Mouse (Mus musculus) myocyte (in vitro differentiated cells): ENCODE data around the gene Serpinb9. TPM values are rescaled to one million over a fixed set of nuclear protein-coding genes. Genes with fewer than 3 reads are reported as not detected.
"Not testable (repeated sequence)": the region's sequence is repeated elsewhere in the genome, so short reads cannot be mapped to it uniquely, and the experiment has no call there.

Experiments used
- H3K27me3 ChIP-seq: one replicate; pipeline ENCODE4 v1.6.1; 2011; ENCODE audit not compliant: control insufficient read depth, insufficient read depth, insufficient read length
- H3K36me3 ChIP-seq: one replicate; pipeline ENCODE4 v1.6.1; 2011; ENCODE audit not compliant: control insufficient read depth, insufficient read depth
- H3K4me2 ChIP-seq: one replicate; pipeline ENCODE4 v1.6.1; 2011; ENCODE audit warnings: low read depth, control low read depth
- H3K4me3 ChIP-seq: one replicate; pipeline ENCODE4 v1.5.1; 2011; ENCODE audit warnings: mild to moderate bottlenecking, control low read depth, moderate library complexity
- H3K79me2 ChIP-seq: one replicate; pipeline ENCODE4 v1.6.1; 2011; ENCODE audit not compliant: control insufficient read depth, insufficient read depth
- H3ac ChIP-seq: one replicate; pipeline ENCODE4 v1.6.1; 2011; ENCODE audit not compliant: control insufficient read depth, insufficient read length
- CEBPB ChIP-seq: IDR thresholded peaks from 2 replicates; pipeline ENCODE4 v1.6.1; 2011; ENCODE audit warnings: mild to moderate bottlenecking, moderate library complexity; ENCODE audit not compliant: poor library complexity, insufficient read depth, severe bottlenecking
- E2F4 ChIP-seq: IDR thresholded peaks from one replicate; pipeline ENCODE4 v1.6.1; 2011; ENCODE audit warnings: mild to moderate bottlenecking, control low read depth, moderate library complexity; ENCODE audit not compliant: insufficient read depth
- MAX ChIP-seq: IDR thresholded peaks from one replicate; pipeline ENCODE4 v1.6.1; 2011; ENCODE audit warnings: low read depth, mild to moderate bottlenecking, control low read depth
- MYOD1 ChIP-seq, 3 experiments: IDR thresholded peaks; one replicate each; pipeline ENCODE4 v1.6.1; 2011; ENCODE audit warnings: control low read depth in 2 of 3, low read depth in 2 of 3, mild to moderate bottlenecking in 2 of 3, moderate library complexity in 1 of 3; ENCODE audit not compliant: insufficient read length in 2 of 3, control insufficient read depth in 1 of 3
- MYOG ChIP-seq, 3 experiments: IDR thresholded peaks; one replicate each; pipeline ENCODE4 v1.6.1; 2011; ENCODE audit warnings: control low read depth in 2 of 3, low read depth in 2 of 3, mild to moderate bottlenecking in 2 of 3; ENCODE audit not compliant: insufficient read length in 2 of 3, control insufficient read depth in 1 of 3, insufficient read depth in 1 of 3
- POLR2A ChIP-seq: IDR thresholded peaks from one replicate; pipeline ENCODE4 v1.6.1; 2011; ENCODE audit warnings: low read depth, mild to moderate bottlenecking, control low read depth, moderate library complexity; ENCODE audit not compliant: insufficient read length
- POLR2AphosphoS2 ChIP-seq: IDR thresholded peaks from one replicate; pipeline ENCODE4 v1.6.1; 2011; ENCODE audit warnings: low read depth, control low read depth; ENCODE audit not compliant: insufficient read length
- REST ChIP-seq: IDR thresholded peaks from one replicate; pipeline ENCODE4 v1.6.1; 2011; ENCODE audit warnings: mild to moderate bottlenecking, control low read depth, moderate library complexity; ENCODE audit not compliant: insufficient read depth, insufficient read length
- SRF ChIP-seq: IDR thresholded peaks from one replicate; pipeline ENCODE4 v1.6.1; 2011; ENCODE audit warnings: low read depth; ENCODE audit not compliant: control insufficient read depth, insufficient read length
- TCF12 ChIP-seq: IDR thresholded peaks from one replicate; pipeline ENCODE4 v1.6.1; 2011; ENCODE audit warnings: mild to moderate bottlenecking, control low read depth; ENCODE audit not compliant: poor library complexity, insufficient read depth, severe bottlenecking
- TCF3 ChIP-seq: IDR thresholded peaks from one replicate; pipeline ENCODE4 v1.6.1; 2011; ENCODE audit warnings: low read depth, control low read depth; ENCODE audit not compliant: insufficient read length
- USF1 ChIP-seq: IDR thresholded peaks from one replicate; pipeline ENCODE4 v1.6.1; 2011; ENCODE audit warnings: low read depth, mild to moderate bottlenecking, control low read depth, moderate library complexity
- polyA plus RNA-seq: library from polyadenylated mRNA; unstranded; fragments of >200 nt; fragmentation: generic; extraction: Trizol; gene quantifications from one replicate; pipeline ENCODE4 v1.2.1, GENCODE M21; 2012; ENCODE audit warnings: missing spikeins

Gene Serpinb9
- 7.2 TPM for polyA plus RNA-seq

DNA sequence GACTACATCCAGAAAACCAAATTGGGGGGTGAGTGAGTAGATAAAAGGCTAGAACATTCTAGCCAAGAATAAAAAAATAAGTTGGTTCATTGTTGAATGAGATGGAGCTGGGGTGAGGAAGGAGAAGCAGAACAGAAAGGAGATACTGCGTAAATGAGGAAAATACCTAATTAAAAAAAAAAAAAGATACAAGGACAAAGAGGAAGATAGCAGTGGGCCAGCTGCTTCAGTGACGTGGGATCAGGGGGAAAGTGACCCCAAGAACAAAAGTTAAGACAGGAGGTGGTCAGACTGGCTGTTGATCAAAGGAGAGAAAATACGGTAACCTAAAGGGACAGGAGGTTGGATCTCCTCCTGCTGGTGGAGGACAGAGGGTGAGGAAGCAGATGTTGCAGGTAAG, at the start of gene Serpinb9:
Serpinb9 (plus strand) TSS at position 301 of the 400 bp plus-strand sequence.
- Histone ChIP-seq H3K79me2 (no peaks in the 10 kb centered on the region), H3ac (no peak within 1 kb of the TSS), H3K36me3 (no peaks in the 10 kb centered on the region), H3K27me3 (no peaks in the 10 kb centered on the region), H3K4me2 (peak within 1 kb of the TSS; percentile 90), H3K4me3 (peak within 1 kb of the TSS; percentile 24)
- TF ChIP-seq TCF12 (no peak), USF1 (no peak), REST (no peak), TCF3 (no peak), POLR2A (no peak), SRF (no peak), E2F4 (no peak), MYOD1 (IDR thresholded peaks at IDR 0.05; ENCODE audit: control insufficient read depth in 1 of 3, insufficient read length in 2 of 3, low read depth in 2 of 3) (no peak), CEBPB (no peak), MYOG (IDR thresholded peaks at IDR 0.05; ENCODE audit: control insufficient read depth in 1 of 3, insufficient read depth in 1 of 3, insufficient read length in 2 of 3, low read depth in 2 of 3) (no peak), POLR2AphosphoS2 (no peak)

DNA sequence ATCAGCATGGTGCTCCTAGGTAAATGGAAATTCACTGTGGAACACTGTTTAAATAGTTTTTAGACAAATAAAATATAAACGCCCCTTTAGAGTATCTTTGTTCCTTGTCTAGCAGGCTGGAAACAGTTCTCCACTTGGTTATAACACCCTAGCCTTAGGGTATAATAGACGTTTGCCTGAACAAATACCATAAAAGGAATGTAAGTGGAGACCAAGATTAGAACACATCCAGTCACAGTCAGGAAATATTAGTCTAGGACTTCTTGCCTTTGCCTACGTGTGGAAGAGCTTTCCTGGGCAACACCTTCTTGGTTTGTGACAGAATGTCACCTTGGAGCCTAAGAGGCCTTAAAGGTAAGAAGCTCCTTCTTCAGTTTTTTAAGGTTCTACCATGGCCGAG, 46.5 kb upstream of the Serpinb9 start:
- Histone ChIP-seq H3K36me3 (no peaks in the 10 kb centered on the region), H3K79me2 (no peaks in the 10 kb centered on the region), H3K4me3 (no peak overlapping the region), H3K4me2 (no peak overlapping the region), H3K27me3 (no peaks in the 10 kb centered on the region), H3ac (no peak overlapping the region)
- no peak for TF ChIP-seq POLR2A
- TF ChIP-seq USF1, result no peak
- no peak for TF ChIP-seq E2F4
- TF ChIP-seq SRF, result no peak
- no peak for TF ChIP-seq POLR2AphosphoS2
- no peak for TF ChIP-seq TCF12

DNA sequence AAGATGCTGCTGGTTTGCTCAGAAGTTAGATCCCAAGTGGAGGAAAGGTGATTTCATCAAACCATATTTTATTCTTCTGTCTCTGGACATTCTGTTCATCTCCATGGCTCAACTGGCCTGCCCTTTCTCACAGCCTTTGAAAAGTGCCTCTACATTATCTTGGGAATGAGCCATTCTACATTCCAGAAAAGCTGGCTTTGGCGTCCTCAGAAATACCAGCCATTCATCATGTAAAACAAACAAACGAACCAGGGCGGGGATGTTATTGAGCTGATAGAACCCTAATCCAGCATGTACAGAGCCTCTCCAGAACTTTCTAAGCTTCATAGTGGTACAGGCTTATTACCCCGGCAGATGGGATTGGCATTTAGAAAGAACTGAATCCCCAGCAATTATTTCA, 45.1 kb upstream of the Serpinb9 start:
- Histone ChIP-seq H3K79me2 (no peaks in the 10 kb centered on the region), H3ac (no peak overlapping the region), H3K36me3 (no peaks in the 10 kb centered on the region), H3K4me3 (no peak overlapping the region), H3K27me3 (no peaks in the 10 kb centered on the region), H3K4me2 (no peak overlapping the region)
- TF ChIP-seq REST (no peak), TCF3 (no peak), E2F4 (no peak), USF1 (no peak), SRF (no peak), MAX (no peak), CEBPB (no peak), POLR2A (no peak), MYOG (IDR thresholded peaks at IDR 0.05; ENCODE audit: control insufficient read depth in 1 of 3, insufficient read depth in 1 of 3, insufficient read length in 2 of 3, low read depth in 2 of 3) (no peak), TCF12 (no peak), POLR2AphosphoS2 (no peak), MYOD1 (IDR thresholded peaks at IDR 0.05; ENCODE audit: control insufficient read depth in 1 of 3, insufficient read length in 2 of 3, low read depth in 2 of 3) (no peak)

- H3K4me3 ChIP-seq, H3K27me3 ChIP-seq, H3K79me2 ChIP-seq, H3ac ChIP-seq, H3K36me3 ChIP-seq, H3K4me2 ChIP-seq: not testable (repeated sequence)
Observed at GRCm38 (mm10) chr13:32958521-32958920, 44.5 kb upstream of the Serpinb9 start.

GRCm38 (mm10) chr13:32963990-32964753, 38.9 kb upstream of the Serpinb9 start:
- TF ChIP-seq CEBPB, result no peak
- no peak for TF ChIP-seq SRF
- TF ChIP-seq E2F4, result no peak
- Histone ChIP-seq H3K4me2 (peak overlapping the region; percentile 48), H3K79me2 (no peaks in the 10 kb centered on the region), H3K4me3 (no peak overlapping the region), H3K27me3 (no peaks in the 10 kb centered on the region), H3K36me3 (no peaks in the 10 kb centered on the region), H3ac (no peak overlapping the region)
